Mouse (Mus musculus) forebrain, embryonic 11.5 days (tissue): ENCODE data around the gene Clic5. TPM values are rescaled to one million over a fixed set of nuclear protein-coding genes. Genes with fewer than 3 reads are reported as not detected.

Experiments used
- ATAC-seq: fragments of 200-750 bp; cut with Nextera tagmentation; replicated peaks from 2 replicates; pipeline ENCODE4 v1.8.0; 2017; ENCODE audit warnings: moderate TSS enrichment; ENCODE audit not compliant: low FRiP score
- DNase-seq: peaks from one replicate; pipeline ENCODE4 v3.0.0-alpha.2; 2017; ENCODE audit warnings: low spot score
- H3K27ac ChIP-seq: fragments of 300-500 bp; sonication (generic); 2 replicates; pipeline ENCODE4 v1.5.1; 2014; ENCODE audit warnings: low read depth, low read length
- H3K27me3 ChIP-seq: fragments of 300-500 bp; sonication (generic); 2 replicates; pipeline ENCODE4 v1.6.1; 2014; ENCODE audit warnings: mild to moderate bottlenecking, low read length, mixed read lengths; ENCODE audit not compliant: control insufficient read depth, insufficient read depth
- H3K36me3 ChIP-seq: fragments of 300-500 bp; sonication (generic); 2 replicates; pipeline ENCODE4 v1.6.1; 2014; ENCODE audit warnings: mild to moderate bottlenecking, low read length, moderate library complexity, mixed read lengths; ENCODE audit not compliant: control insufficient read depth, insufficient read depth
- H3K4me1 ChIP-seq: fragments of 300-500 bp; sonication (generic); replicated peaks from 2 replicates; pipeline ENCODE4 v1.6.1; 2014; ENCODE audit warnings: low read length, mixed read lengths; ENCODE audit not compliant: control insufficient read depth, insufficient read depth
- H3K4me2 ChIP-seq: fragments of 300-500 bp; sonication (generic); 2 replicates; pipeline ENCODE4 v1.6.1; 2014; ENCODE audit warnings: low read depth, mild to moderate bottlenecking, low read length, moderate library complexity, mixed read lengths; ENCODE audit not compliant: severe bottlenecking
- H3K4me3 ChIP-seq: fragments of 300-500 bp; sonication (generic); 2 replicates; pipeline ENCODE4 v1.5.1; 2014; ENCODE audit warnings: low read depth, low read length
- H3K9ac ChIP-seq: fragments of 300-500 bp; sonication (generic); 2 replicates; pipeline ENCODE4 v1.6.1; 2014; ENCODE audit warnings: low read length
- H3K9me3 ChIP-seq: fragments of 300-500 bp; sonication (generic); 2 replicates; pipeline ENCODE4 v1.6.1; 2016; ENCODE audit warnings: low read length, mixed read lengths; ENCODE audit not compliant: control insufficient read depth
- WGBS: fragments of 180-500 bp; shearing (Covaris S2); extraction: QIAGEN DNeasy Blood & Tissue Kit; methylation state at CpG from one replicate; pipeline ENCODE4 v1.1.7; 2014; 5-methylcytosine and 5-hydroxymethylcytosine counted together
- polyA plus RNA-seq: library from polyadenylated mRNA; unstranded; fragments of >200 nt; fragmentation: Nextera tagmentation; extraction: Ambion mirVana; gene quantifications from 2 replicates; pipeline ENCODE4 v1.2.1, GENCODE M21; 2014

The Clic5 gene
- polyA plus RNA-seq, 1 experiment from 2014 or later = 0.16 TPM

DNA sequence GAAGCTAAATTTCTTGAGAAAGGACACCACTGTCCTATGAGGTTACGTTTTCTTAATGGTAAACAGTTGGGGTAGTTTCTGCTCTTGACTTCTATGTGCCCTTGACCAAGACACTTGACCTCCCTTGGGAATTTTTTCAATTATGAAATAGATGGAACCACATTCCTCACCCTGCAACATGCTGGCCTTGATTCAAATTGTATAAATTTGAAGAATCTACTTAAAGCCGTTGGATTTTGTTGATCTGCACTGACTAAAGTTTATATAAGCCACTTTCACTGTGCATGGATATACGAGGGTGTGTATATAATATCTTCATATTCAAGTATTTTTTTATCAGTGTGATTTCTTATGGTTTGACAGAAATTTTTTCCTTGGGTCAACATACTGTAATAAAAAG is 17.2 kb downstream of the Clic5 start:
- ATAC-seq (no peak), DNase-seq (no peak)
- Histone ChIP-seq H3K27me3 (no peaks in the 10 kb centered on the region), H3K9ac (no peak overlapping the region), H3K36me3 (no peaks in the 10 kb centered on the region), H3K4me2 (no peak overlapping the region), H3K9me3 (no peaks in the 10 kb centered on the region), H3K4me1 (no peaks in the 10 kb centered on the region), H3K27ac (no peak overlapping the region), H3K4me3 (no peak overlapping the region)
- 73% methylated on average over 3 of the region's 3 CpGs for WGBS

DNA sequence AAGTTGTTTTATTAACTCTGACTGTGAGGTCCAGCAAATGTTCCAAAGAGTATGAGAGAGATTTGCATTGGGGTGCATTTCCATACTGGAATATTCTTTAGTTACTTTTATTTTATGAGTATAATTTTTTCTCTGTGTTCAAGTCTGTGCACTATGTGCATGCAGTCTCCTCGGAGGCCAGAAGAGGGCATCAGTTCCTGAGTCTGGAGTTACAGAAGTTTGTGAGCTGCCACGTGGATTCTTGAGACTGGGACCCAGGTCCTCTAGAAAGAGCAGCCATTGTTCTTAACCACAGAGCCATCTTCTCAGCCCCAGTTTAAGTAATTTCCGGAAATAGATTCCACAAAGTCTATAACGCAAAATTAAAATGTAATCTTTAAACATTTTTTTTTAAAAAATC is 20.5 kb downstream of the Clic5 start:
- no peaks in the 10 kb centered on the region for H3K36me3 ChIP-seq
- DNase-seq (no peak), ATAC-seq (no peak)
- H3K4me1 ChIP-seq = no peaks in the 10 kb centered on the region
- no peak overlapping the region for H3K9ac ChIP-seq
- no peaks in the 10 kb centered on the region for H3K27me3 ChIP-seq
- H3K9me3 ChIP-seq = no peaks in the 10 kb centered on the region
- no peak overlapping the region for H3K4me3 ChIP-seq
- no peak overlapping the region for H3K4me2 ChIP-seq
- H3K27ac ChIP-seq = no peak overlapping the region
- WGBS = 81% methylated on average over 4 of the region's 4 CpGs

DNA sequence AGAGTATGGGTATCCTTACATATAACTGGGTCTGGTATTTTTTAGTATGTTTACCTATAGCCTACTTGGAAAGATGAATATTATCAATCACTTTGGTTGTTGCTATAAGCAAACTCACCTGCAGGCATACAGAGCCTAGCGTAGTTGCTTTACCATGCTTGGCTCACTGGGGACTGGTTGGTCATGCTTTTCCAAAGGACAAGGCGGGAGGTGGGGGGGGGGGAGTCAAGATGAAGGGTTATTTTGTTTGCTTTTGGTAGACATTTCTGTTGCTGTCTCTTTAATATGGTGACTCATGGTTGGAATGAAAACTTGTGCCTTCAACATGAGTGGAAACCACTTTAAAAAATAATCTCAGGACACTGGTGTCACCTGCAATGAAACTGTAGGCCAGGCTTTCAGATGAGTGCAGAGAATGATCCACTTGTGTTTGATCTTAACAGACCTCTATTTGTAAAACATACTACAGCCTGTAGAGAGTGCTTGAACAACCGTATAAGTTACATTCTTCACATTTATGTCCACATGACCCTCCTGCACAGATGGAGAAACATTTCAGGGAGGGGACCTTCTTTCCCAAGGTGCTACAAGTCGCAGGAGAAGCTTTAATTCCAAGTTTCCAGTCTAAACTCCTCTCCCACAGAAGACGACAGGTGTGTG is 24.7 kb downstream of the Clic5 start:
- no peak for DNase-seq
- Histone ChIP-seq H3K27me3 (no peaks in the 10 kb centered on the region), H3K9me3 (no peaks in the 10 kb centered on the region), H3K4me1 (no peaks in the 10 kb centered on the region), H3K9ac (no peak overlapping the region), H3K27ac (no peak overlapping the region), H3K36me3 (no peaks in the 10 kb centered on the region), H3K4me3 (no peak overlapping the region), H3K4me2 (no peak overlapping the region)
- ATAC-seq = no peak
- WGBS = 88% methylated on average over 5 of the region's 5 CpGs

DNA sequence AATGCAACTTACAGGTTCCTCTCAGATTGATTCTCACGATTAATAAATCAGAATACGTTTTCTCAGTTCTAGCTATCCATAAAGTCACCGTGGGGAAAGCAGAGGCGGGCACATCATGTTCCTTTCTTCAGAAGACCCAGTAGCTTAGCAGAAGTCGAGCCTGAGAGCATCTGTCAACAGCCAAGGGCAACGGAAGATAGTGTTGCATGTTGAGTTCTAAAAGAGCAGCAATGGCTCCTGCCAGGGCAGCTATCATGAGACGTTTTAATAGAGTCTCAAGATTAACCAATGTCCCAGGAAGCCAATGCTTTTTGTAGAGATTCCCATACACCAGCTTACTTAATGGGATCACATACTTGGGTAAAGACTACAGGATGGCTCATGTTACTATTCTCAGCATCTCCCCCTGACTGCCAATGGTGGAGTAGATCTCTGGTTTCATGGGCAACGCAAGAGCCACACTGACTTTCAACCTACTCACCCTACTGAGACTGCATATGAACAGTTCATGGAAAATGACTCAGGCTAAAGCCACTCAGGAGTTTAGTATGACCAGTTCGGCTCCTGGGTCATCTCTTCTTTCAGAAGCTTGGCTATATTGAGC is 26.9 kb downstream of the Clic5 start:
- Histone ChIP-seq H3K36me3 (no peaks in the 10 kb centered on the region), H3K9me3 (no peaks in the 10 kb centered on the region), H3K4me3 (no peak overlapping the region), H3K9ac (no peak overlapping the region), H3K4me2 (no peak overlapping the region), H3K27ac (no peak overlapping the region), H3K27me3 (no peaks in the 10 kb centered on the region), H3K4me1 (no peaks in the 10 kb centered on the region)
- DNase-seq (no peak), ATAC-seq (no peak)
- 87% methylated on average over 9 of the region's 9 CpGs for WGBS

DNA sequence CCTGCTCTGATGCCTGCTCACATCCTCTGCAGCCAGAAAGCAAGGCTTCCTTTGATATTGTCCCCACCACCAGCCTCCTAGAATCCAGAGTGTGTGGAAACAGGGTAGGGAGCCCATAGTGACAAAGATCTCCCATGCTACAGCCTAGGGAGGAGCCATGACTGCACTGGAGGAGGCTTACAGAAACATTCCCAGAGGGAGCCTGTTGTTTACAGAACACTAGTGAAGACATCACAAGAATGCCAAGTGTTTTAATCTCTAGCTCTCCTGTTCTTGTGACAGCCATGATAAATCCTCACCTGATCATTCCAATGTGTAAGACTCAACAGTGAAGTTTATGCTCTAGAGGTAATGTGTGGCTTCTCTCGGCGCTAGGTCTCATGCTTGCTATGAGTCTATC is 28.8 kb downstream of the Clic5 start:
- H3K4me3 ChIP-seq = no peak overlapping the region
- no peaks in the 10 kb centered on the region for H3K4me1 ChIP-seq
- no peak overlapping the region for H3K4me2 ChIP-seq
- H3K9me3 ChIP-seq = no peaks in the 10 kb centered on the region
- H3K27me3 ChIP-seq = no peaks in the 10 kb centered on the region
- no peak overlapping the region for H3K9ac ChIP-seq
- 90% methylated on average over 2 of the region's 2 CpGs for WGBS
- no peak for ATAC-seq
- H3K27ac ChIP-seq = no peak overlapping the region
- DNase-seq = no peak
- H3K36me3 ChIP-seq = no peaks in the 10 kb centered on the region

DNA sequence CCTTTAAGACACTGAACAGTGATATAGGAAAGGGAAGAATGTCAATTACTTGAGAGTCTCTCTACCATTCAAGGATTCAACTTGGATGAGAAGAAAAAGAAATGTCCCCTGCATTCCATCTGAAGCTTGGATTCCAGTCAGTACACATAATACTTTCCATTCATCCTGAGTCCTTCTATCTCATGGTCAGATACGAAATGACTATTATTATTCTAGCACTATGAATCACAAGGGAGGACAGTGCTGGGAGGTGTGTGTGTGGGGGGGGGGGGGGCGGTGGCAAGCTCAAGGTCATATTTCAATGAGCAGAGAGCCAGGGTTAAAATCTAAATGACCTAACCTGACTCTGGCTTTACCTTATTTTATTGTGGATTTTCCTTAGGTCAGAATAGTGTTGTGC is 31.6 kb downstream of the Clic5 start:
- H3K4me2 ChIP-seq = no peak overlapping the region
- WGBS = 80% methylated on average over 2 of the region's 2 CpGs
- ATAC-seq = no peak
- no peak overlapping the region for H3K9ac ChIP-seq
- no peak overlapping the region for H3K27ac ChIP-seq
- no peaks in the 10 kb centered on the region for H3K4me1 ChIP-seq
- no peak overlapping the region for H3K4me3 ChIP-seq
- DNase-seq = no peak
- H3K36me3 ChIP-seq = no peaks in the 10 kb centered on the region
- H3K9me3 ChIP-seq = no peaks in the 10 kb centered on the region
- H3K27me3 ChIP-seq = no peaks in the 10 kb centered on the region

DNA sequence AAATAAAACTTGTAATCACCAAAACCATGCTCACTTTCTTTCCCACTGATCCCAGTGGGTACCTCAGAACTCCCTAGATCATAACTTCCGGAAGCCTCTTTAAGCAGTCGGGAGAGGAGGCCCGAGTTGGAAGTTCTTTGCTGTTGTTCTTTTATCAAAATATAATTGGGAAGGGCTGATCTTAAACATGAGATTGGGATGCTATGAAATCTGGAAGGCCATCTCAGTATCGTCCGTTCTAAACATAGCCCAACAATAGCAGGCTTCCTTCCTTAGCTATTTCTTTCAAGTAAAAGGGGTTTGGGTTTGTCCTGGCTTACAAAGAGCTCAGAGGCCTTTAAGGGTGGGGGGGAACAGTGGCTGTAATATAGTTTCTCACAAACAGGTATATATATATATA is 40.0 kb downstream of the Clic5 start:
- no peak overlapping the region for H3K27ac ChIP-seq
- no peak overlapping the region for H3K9ac ChIP-seq
- H3K4me2 ChIP-seq = no peak overlapping the region
- DNase-seq (no peak), ATAC-seq (no peak)
- H3K27me3 ChIP-seq = no peaks in the 10 kb centered on the region
- H3K9me3 ChIP-seq = no peaks in the 10 kb centered on the region
- H3K4me1 ChIP-seq = no peaks in the 10 kb centered on the region
- H3K36me3 ChIP-seq = no peaks in the 10 kb centered on the region
- 89% methylated on average over 5 of the region's 5 CpGs for WGBS
- H3K4me3 ChIP-seq = no peak overlapping the region

DNA sequence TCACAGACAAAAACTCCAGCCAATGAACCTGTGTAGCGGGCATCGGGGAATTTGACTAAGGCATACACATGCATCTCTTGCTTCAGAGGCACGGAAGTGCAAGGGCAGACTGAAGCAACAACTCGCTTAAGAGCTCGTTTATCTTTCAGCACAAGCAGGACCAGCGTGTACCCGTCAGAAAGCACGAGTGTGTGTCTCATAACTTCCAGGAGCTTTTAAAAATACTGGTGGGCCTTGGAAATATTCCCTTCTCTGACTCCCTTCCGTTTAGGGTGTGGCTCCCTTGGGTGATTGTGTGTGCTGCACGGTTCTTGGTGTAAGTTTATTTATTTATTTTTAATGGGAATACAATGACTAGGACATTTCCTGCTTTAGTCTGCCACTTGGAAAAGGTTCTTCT is 41.7 kb downstream of the Clic5 start:
- H3K9me3 ChIP-seq = no peaks in the 10 kb centered on the region
- H3K27me3 ChIP-seq = no peaks in the 10 kb centered on the region
- no peaks in the 10 kb centered on the region for H3K4me1 ChIP-seq
- ATAC-seq (no peak), DNase-seq (no peak)
- no peak overlapping the region for H3K4me2 ChIP-seq
- H3K9ac ChIP-seq = no peak overlapping the region
- H3K27ac ChIP-seq = no peak overlapping the region
- no peak overlapping the region for H3K4me3 ChIP-seq
- H3K36me3 ChIP-seq = no peaks in the 10 kb centered on the region
- WGBS = 88% methylated on average over 10 of the region's 10 CpGs
